Mouse (Mus musculus) intestine, embryonic 14.5 days (tissue): ENCODE data around the gene Ctsll3. TPM values are rescaled to one million over a fixed set of nuclear protein-coding genes. Genes with fewer than 3 reads are reported as not detected.

Source experiments
- ATAC-seq: fragments of 200-750 bp; cut with Nextera tagmentation; replicated peaks from 2 replicates; pipeline ENCODE4 v1.8.0; 2017; ENCODE audit warnings: low read depth, moderate number of reproducible peaks, moderate TSS enrichment, moderate library complexity; ENCODE audit not compliant: low FRiP score, low TSS enrichment
- DNase-seq: peaks from one replicate; pipeline ENCODE4 v3.0.0-alpha.2; 2018; ENCODE audit warnings: low spot score
- H3K27ac ChIP-seq: fragments of 300-500 bp; sonication (generic); 2 replicates; pipeline ENCODE4 v1.5.1; 2014; ENCODE audit warnings: low read depth, mild to moderate bottlenecking, control low read depth
- H3K27me3 ChIP-seq: fragments of 300-500 bp; sonication (generic); replicated peaks from 2 replicates; pipeline ENCODE4 v1.6.1; 2014; ENCODE audit warnings: low read length, control low read depth; ENCODE audit not compliant: control insufficient read depth, insufficient read depth
- H3K36me3 ChIP-seq: fragments of 300-500 bp; sonication (generic); 2 replicates; pipeline ENCODE4 v1.6.1; 2014; ENCODE audit warnings: low read length, control low read depth; ENCODE audit not compliant: control insufficient read depth, insufficient read depth
- H3K4me1 ChIP-seq: fragments of 300-500 bp; sonication (generic); replicated peaks from 2 replicates; pipeline ENCODE4 v1.6.1; 2014; ENCODE audit warnings: low read length, control low read depth, mixed read lengths; ENCODE audit not compliant: control insufficient read depth, insufficient read depth
- H3K4me2 ChIP-seq: fragments of 300-500 bp; sonication (generic); 2 replicates; pipeline ENCODE4 v1.6.1; 2014; ENCODE audit warnings: low read length
- H3K4me3 ChIP-seq: fragments of 300-500 bp; sonication (generic); 2 replicates; pipeline ENCODE4 v1.5.1; 2014; ENCODE audit warnings: low read depth, low read length, control low read depth, mixed read lengths
- H3K9ac ChIP-seq: fragments of 300-500 bp; sonication (generic); 2 replicates; pipeline ENCODE4 v1.6.1; 2014; ENCODE audit warnings: mild to moderate bottlenecking, low read length
- H3K9me3 ChIP-seq: fragments of 300-500 bp; sonication (generic); 2 replicates; pipeline ENCODE4 v1.6.1; 2016; ENCODE audit warnings: low read length, control low read depth; ENCODE audit not compliant: control insufficient read depth
- WGBS: fragments of 180-500 bp; shearing (Covaris S2); extraction: QIAGEN DNeasy Blood & Tissue Kit; methylation state at CpG from one replicate; pipeline ENCODE4 v1.1.7; 2014; 5-methylcytosine and 5-hydroxymethylcytosine counted together
- polyA plus RNA-seq: library from polyadenylated mRNA; unstranded; fragments of >200 nt; fragmentation: Nextera tagmentation; extraction: Ambion mirVana; gene quantifications from 2 replicates; pipeline ENCODE4 v1.2.1, GENCODE M21; 2014

The Ctsll3 gene
- polyA plus RNA-seq, 1 experiment from 2014 or later, result not detected

GRCm38 (mm10) chr13:60813722-60814121 lies 11.1 kb upstream of the Ctsll3 start:
- DNase-seq, result no peak
- Histone ChIP-seq H3K9me3 (no peaks in the 10 kb centered on the region), H3K4me3 (no peak overlapping the region), H3K36me3 (no peaks in the 10 kb centered on the region), H3K27me3 (no peaks in the 10 kb centered on the region), H3K27ac (no peak overlapping the region), H3K4me2 (no peak overlapping the region), H3K4me1 (no peaks in the 10 kb centered on the region), H3K9ac (no peak overlapping the region)
- no peak for ATAC-seq
- 57% methylated on average over 1 of the region's 1 CpGs for WGBS

- H3K36me3 ChIP-seq, result no peaks in the 10 kb centered on the region
- no peaks in the 10 kb centered on the region for H3K27me3 ChIP-seq
- H3K27ac ChIP-seq, result no peak overlapping the region
- ATAC-seq (no peak), DNase-seq (no peak)
- no peak overlapping the region for H3K4me3 ChIP-seq
- no peak overlapping the region for H3K9ac ChIP-seq
- no peaks in the 10 kb centered on the region for H3K4me1 ChIP-seq
- WGBS, result 61% methylated on average over 6 of the region's 6 CpGs
- H3K9me3 ChIP-seq, result no peaks in the 10 kb centered on the region
- no peak overlapping the region for H3K4me2 ChIP-seq
Observed at GRCm38 (mm10) chr13:60812768-60813167, 10.1 kb upstream of the Ctsll3 start.

- ATAC-seq, result no peak
- H3K36me3 ChIP-seq, result no peaks in the 10 kb centered on the region
Observed at GRCm38 (mm10) chr13:60809690-60810089, 7.0 kb upstream of the Ctsll3 start.

GRCm38 (mm10) chr13:60789466-60789865 lies 13.2 kb downstream of the Ctsll3 start:
- DNase-seq (no peak), ATAC-seq (no peak)
- Histone ChIP-seq H3K4me3 (no peak overlapping the region), H3K9me3 (no peaks in the 10 kb centered on the region), H3K9ac (no peak overlapping the region), H3K27ac (no peak overlapping the region), H3K36me3 (no peaks in the 10 kb centered on the region), H3K4me2 (no peak overlapping the region), H3K27me3 (no peaks in the 10 kb centered on the region), H3K4me1 (no peaks in the 10 kb centered on the region)
- 83% methylated on average over 1 of the region's 1 CpGs for WGBS

More at GRCm38 (mm10) chr13:60809690-60810089, 7.0 kb upstream of the Ctsll3 start:
- H3K27ac ChIP-seq, result no peak overlapping the region
- no peak for DNase-seq
- no peak overlapping the region for H3K4me2 ChIP-seq
- H3K4me1 ChIP-seq, result no peaks in the 10 kb centered on the region
- no peaks in the 10 kb centered on the region for H3K27me3 ChIP-seq
- no peaks in the 10 kb centered on the region for H3K9me3 ChIP-seq
- 72% methylated on average over 2 of the region's 2 CpGs for WGBS
- H3K4me3 ChIP-seq, result no peak overlapping the region
- no peak overlapping the region for H3K9ac ChIP-seq

GRCm38 (mm10) chr13:60786264-60786663 lies 16.4 kb downstream of the Ctsll3 start, which contains the start of gene BC051665:
TSS of gene BC051665 (minus strand) at chr13:60786364.
- no peak within 1 kb of the TSS for H3K27ac ChIP-seq
- H3K27me3 ChIP-seq, result no peaks in the 10 kb centered on the region
- no peak within 1 kb of the TSS for H3K4me3 ChIP-seq
- no peak within 1 kb of the TSS for H3K4me2 ChIP-seq
- H3K4me1 ChIP-seq, result no peaks in the 10 kb centered on the region
- H3K9me3 ChIP-seq, result no peaks in the 10 kb centered on the region
- no peak for ATAC-seq
- no peaks in the 10 kb centered on the region for H3K36me3 ChIP-seq
- no peak within 1 kb of the TSS for H3K9ac ChIP-seq
- no peak for DNase-seq

GRCm38 (mm10) chr13:60783301-60783700 lies 19.3 kb downstream of the Ctsll3 start:
- H3K36me3 ChIP-seq, result no peaks in the 10 kb centered on the region
- no peak overlapping the region for H3K4me3 ChIP-seq
- H3K27me3 ChIP-seq, result no peaks in the 10 kb centered on the region
- H3K9ac ChIP-seq, result no peak overlapping the region
- WGBS, result 90% methylated on average over 7 of the region's 7 CpGs
- H3K4me1 ChIP-seq, result no peaks in the 10 kb centered on the region
- no peak overlapping the region for H3K4me2 ChIP-seq
- DNase-seq, result no peak
- ATAC-seq, result no peak
- no peaks in the 10 kb centered on the region for H3K9me3 ChIP-seq
- H3K27ac ChIP-seq, result no peak overlapping the region

- Histone ChIP-seq H3K4me2 (no peak overlapping the region), H3K9me3 (no peaks in the 10 kb centered on the region), H3K27ac (no peak overlapping the region), H3K27me3 (no peaks in the 10 kb centered on the region), H3K4me3 (no peak overlapping the region), H3K36me3 (no peaks in the 10 kb centered on the region), H3K9ac (no peak overlapping the region), H3K4me1 (no peaks in the 10 kb centered on the region)
- DNase-seq (no peak), ATAC-seq (no peak)
- 87% methylated on average over 3 of the region's 3 CpGs for WGBS
Observed at GRCm38 (mm10) chr13:60780534-60780933, 22.1 kb downstream of the Ctsll3 start.

GRCm38 (mm10) chr13:60761161-60761560 lies 41.5 kb downstream of the Ctsll3 start:
- DNase-seq, result no peak
- Histone ChIP-seq H3K27ac (no peak overlapping the region), H3K4me2 (no peak overlapping the region), H3K4me3 (no peak overlapping the region), H3K27me3 (no peaks in the 10 kb centered on the region), H3K9me3 (no peaks in the 10 kb centered on the region), H3K9ac (no peak overlapping the region), H3K36me3 (peaks cover 36% of the 10 kb centered on the region), H3K4me1 (no peaks in the 10 kb centered on the region)
- no peak for ATAC-seq
- WGBS, result 95% methylated on average over 17 of the region's 17 CpGs

- Histone ChIP-seq H3K36me3 (peaks cover 36% of the 10 kb centered on the region), H3K4me3 (no peak overlapping the region), H3K9ac (no peak overlapping the region), H3K27me3 (no peaks in the 10 kb centered on the region), H3K9me3 (no peaks in the 10 kb centered on the region), H3K4me2 (no peak overlapping the region), H3K4me1 (no peaks in the 10 kb centered on the region), H3K27ac (no peak overlapping the region)
- DNase-seq (no peak), ATAC-seq (no peak; the same call in 1 of the 2 replicates)
- 89% methylated on average over 12 of the region's 12 CpGs for WGBS
Observed at GRCm38 (mm10) chr13:60760392-60760791, 42.3 kb downstream of the Ctsll3 start.
